19 mouse cellular contexts compared by ENCODE assay signal in genomic region chr5:103269206-103269605, GRCm38 (mm10). TPM values are rescaled to one million over a fixed set of nuclear protein-coding genes. Genes with fewer than 3 reads are reported as not detected.
DNase-seq lines count a peak whose midpoint lies in the region; TF ChIP-seq lines count a peak whose summit lies in the region.
"Had no signal": no experiment of that assay in that cellular context is flagged by ENCODE, and none has a peak within 500 bp of the region (broad histone marks: within the 10 kb centered on the region; RNA-seq: fewer than 3 reads in every experiment).

No protein-coding gene starts in this region.

- no peaks in the 10 kb centered on the region for H3K27me3 ChIP-seq in C2C12 (ENCODE audit: control insufficient read depth, insufficient read depth, insufficient read length)
- no peaks in the 10 kb centered on the region for H3K27me3 ChIP-seq in myocyte (ENCODE audit: control insufficient read depth, insufficient read depth, insufficient read length)
- H3K27me3 ChIP-seq: embryonic facial prominence, embryonic 12.5 days; forebrain, embryonic 15.5 days; heart, embryonic 13.5 days; hindbrain, embryonic 13.5 days had no signal

- H3K79me2 ChIP-seq in C2C12 (ENCODE audit: control insufficient read depth, insufficient read depth): no peaks in the 10 kb centered on the region
- H3K79me2 ChIP-seq in myocyte (ENCODE audit: control insufficient read depth, insufficient read depth): no peaks in the 10 kb centered on the region

- peak; percentile 8 to 34 for DNase-seq in layer of hippocampus, adult 18-20 months (ENCODE audit: low spot score in 2 of 2)
- DNase-seq in layer of hippocampus, postnatal 25 days (ENCODE audit: extremely low spot score in 1 of 2, low spot score in 1 of 2): no peak
- peak; percentile 13 for DNase-seq in brain, adult 2 months (ENCODE audit: low read depth, low spot score)
- DNase-seq in left cerebral cortex, adult 11 months (ENCODE audit: low spot score): no peak
- DNase-seq in heart, postnatal 10 days: no peak
- DNase-seq: adrenal gland, adult 8-10 months; B cell, adult 2 months; cerebellum, adult 18-20 months; cerebellum, adult 9-11 months; gastrocnemius, postnatal 36 days; heart, adult 11 months had no signal

- H3K36me3 ChIP-seq in C2C12 (ENCODE audit: control insufficient read depth, insufficient read depth) (no peaks in the 10 kb centered on the region), myocyte (ENCODE audit: control insufficient read depth, insufficient read depth) (no peaks in the 10 kb centered on the region)
- H3K36me3 ChIP-seq: embryonic facial prominence, embryonic 12.5 days; forebrain, embryonic 15.5 days; heart, embryonic 13.5 days; hindbrain, embryonic 13.5 days had no signal

- peak overlapping the region; percentile 4 for H3K4me2 ChIP-seq in myocyte (ENCODE audit: low read depth)
- H3K4me2 ChIP-seq: embryonic facial prominence, embryonic 12.5 days; forebrain, embryonic 15.5 days; heart, embryonic 13.5 days; hindbrain, embryonic 13.5 days had no signal

- no peak overlapping the region for H3K4me3 ChIP-seq in C2C12 (ENCODE audit: insufficient read depth, poor library complexity, severe bottlenecking)
- no peak overlapping the region for H3K4me3 ChIP-seq in myocyte
- H3K4me3 ChIP-seq: embryonic facial prominence, embryonic 12.5 days; forebrain, embryonic 15.5 days; heart, embryonic 13.5 days; hindbrain, embryonic 13.5 days had no signal

- TF ChIP-seq POLR2A in myocyte (IDR thresholded peaks at IDR 0.05; ENCODE audit: insufficient read length, low read depth): no peak

- no peak for TF ChIP-seq CTCF in C2C12 (IDR thresholded peaks at IDR 0.05; ENCODE audit: control insufficient read depth, insufficient read depth, insufficient read length)

- no peaks in the 10 kb centered on the region for H3K79me3 ChIP-seq in C2C12 (ENCODE audit: low read depth)

- no peak overlapping the region for H3ac ChIP-seq in C2C12 (ENCODE audit: control insufficient read depth, insufficient read length, low read depth)
- no peak overlapping the region for H3ac ChIP-seq in myocyte (ENCODE audit: control insufficient read depth, insufficient read length)

- intact Hi-C loops in heart, postnatal 10 days (cut with DNase I): no loop called here

TF ChIP-seq in C2C12, 6 proteins besides CTCF, POLR2A, EP300 and RAD21:
- TF ChIP-seq FOSL1 (IDR thresholded peaks at IDR 0.05; ENCODE audit: insufficient read depth, low read length, poor library complexity, severe bottlenecking): no peak
- no peak for TF ChIP-seq MYOD1 (IDR thresholded peaks at IDR 0.05; ENCODE audit: control insufficient read depth, insufficient read length, low read depth)
- TF ChIP-seq CEBPB (IDR thresholded peaks at IDR 0.05; ENCODE audit: low read depth): no peak
- TF ChIP-seq USF1 (IDR thresholded peaks at IDR 0.05; ENCODE audit: low read depth): no peak
- peak; percentile 71 for TF ChIP-seq MAX (IDR thresholded peaks at IDR 0.05)
- TF ChIP-seq MYOG (IDR thresholded peaks at IDR 0.05; ENCODE audit: control insufficient read depth, extremely low read depth, insufficient read length): no peak

TF ChIP-seq in myocyte, 11 proteins besides CTCF, POLR2A, EP300 and RAD21:
- TF ChIP-seq MYOD1 (IDR thresholded peaks at IDR 0.05; ENCODE audit: control insufficient read depth in 1 of 3, insufficient read length in 2 of 3, low read depth in 2 of 3) (no peak), MAX (IDR thresholded peaks at IDR 0.05; ENCODE audit: low read depth) (no peak), TCF12 (IDR thresholded peaks at IDR 0.05; ENCODE audit: insufficient read depth, poor library complexity, severe bottlenecking) (no peak), TCF3 (IDR thresholded peaks at IDR 0.05; ENCODE audit: insufficient read length, low read depth) (no peak), SRF (IDR thresholded peaks at IDR 0.05; ENCODE audit: control insufficient read depth, insufficient read length, low read depth) (no peak), POLR2AphosphoS2 (IDR thresholded peaks at IDR 0.05; ENCODE audit: insufficient read length, low read depth) (no peak), CEBPB (IDR thresholded peaks at IDR 0.05; ENCODE audit: insufficient read depth, poor library complexity, severe bottlenecking) (no peak), REST (IDR thresholded peaks at IDR 0.05; ENCODE audit: insufficient read depth, insufficient read length) (no peak), E2F4 (IDR thresholded peaks at IDR 0.05; ENCODE audit: insufficient read depth) (no peak), USF1 (IDR thresholded peaks at IDR 0.05; ENCODE audit: low read depth) (no peak), MYOG (IDR thresholded peaks at IDR 0.05; ENCODE audit: control insufficient read depth in 1 of 3, insufficient read depth in 1 of 3, insufficient read length in 2 of 3, low read depth in 2 of 3) (no peak)

RNA-seq across cellular contexts. Expression of gene Mapk10, which starts 58.1 kb away (rescaled TPM):
- 100 to 1,000 TPM; 454 to 460 TPM for total RNA-seq in layer of hippocampus, adult 18-20 months (2021)
- total RNA-seq in layer of hippocampus, postnatal 25 days (2021): 100 to 1,000 TPM; 423 to 463 TPM
- polyA plus RNA-seq in C2C12 (2012; fragmentation: generic; extraction: Trizol) (0.07 TPM), myocyte (2012; fragmentation: generic; extraction: Trizol) (0.05 TPM)
- 10 to 100 TPM; 30.0 to 37.4 TPM for total RNA-seq in heart, postnatal 10 days (2021)
- total RNA-seq: common myeloid progenitor, adult 5-6 weeks; hematopoietic stem cell, adult 5-6 weeks had no signal

Comparison
In these comparisons a context has a peak if more than half of its experiments do, and no peak if none do; other contexts are left out.
1. DNase-seq: peak in layer of hippocampus, adult 18-20 months (2 of 2) and brain, adult 2 months (single experiment); none in layer of hippocampus, postnatal 25 days (0 of 2), left cerebral cortex, adult 11 months (single experiment) and heart, postnatal 10 days (0 of 2).
2. RNA of gene Mapk10, which starts 58.1 kb away (total RNA-seq): 423 to 463 TPM in layer of hippocampus, postnatal 25 days and 454 to 460 TPM in layer of hippocampus, adult 18-20 months; 30.0 to 37.4 TPM in heart, postnatal 10 days; every median in the first group is over 10 times any median in the second.